Mouse (Mus musculus) heart, postnatal 14 days (tissue): ENCODE measurements around the gene Ufsp2. TPM values are rescaled to one million over a fixed set of nuclear protein-coding genes. Genes with fewer than 3 reads are reported as not detected.

Experiments used
- DNase-seq, 2 experiments: peaks; one replicate each; pipeline ENCODE4 v3.0.0; 2021 to 2022
- intact Hi-C: fragments of 180-260 bp; cut with DNase I; formaldehyde crosslinking; loops from one replicate; pipeline ENCODE4 v1.15.1; 2025
- total RNA-seq, 2 experiments: library from RNA; stranded (reverse); gene quantifications; 2 replicates each; pipeline ENCODE4 v1.2.3; 2021

The Ufsp2 gene
- total RNA-seq, 2 experiments from 2014 or later, result 32.7 to 33.5 TPM

DNA sequence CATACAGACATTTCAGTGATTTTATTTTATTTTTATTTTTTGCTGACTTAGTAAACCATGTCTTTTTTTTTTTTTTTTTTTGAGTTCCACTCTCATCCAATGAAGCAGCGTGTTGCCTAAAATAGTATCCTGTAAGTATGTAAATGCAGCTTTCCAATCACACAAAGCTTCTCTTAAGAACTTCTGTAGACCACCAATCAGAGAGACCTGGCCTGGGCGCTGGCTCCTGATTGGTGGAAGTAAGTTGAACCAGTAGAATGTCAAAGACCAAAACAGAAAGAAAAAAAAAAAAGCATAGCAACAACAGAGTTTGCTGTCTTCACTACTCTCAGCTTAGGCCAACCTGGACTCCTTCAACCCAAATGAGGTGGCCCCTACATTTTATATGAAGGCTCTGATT is 35.0 kb downstream of the Ufsp2 start:
- intact Hi-C loops, result no loop called here
- DNase-seq, result no peak

DNA sequence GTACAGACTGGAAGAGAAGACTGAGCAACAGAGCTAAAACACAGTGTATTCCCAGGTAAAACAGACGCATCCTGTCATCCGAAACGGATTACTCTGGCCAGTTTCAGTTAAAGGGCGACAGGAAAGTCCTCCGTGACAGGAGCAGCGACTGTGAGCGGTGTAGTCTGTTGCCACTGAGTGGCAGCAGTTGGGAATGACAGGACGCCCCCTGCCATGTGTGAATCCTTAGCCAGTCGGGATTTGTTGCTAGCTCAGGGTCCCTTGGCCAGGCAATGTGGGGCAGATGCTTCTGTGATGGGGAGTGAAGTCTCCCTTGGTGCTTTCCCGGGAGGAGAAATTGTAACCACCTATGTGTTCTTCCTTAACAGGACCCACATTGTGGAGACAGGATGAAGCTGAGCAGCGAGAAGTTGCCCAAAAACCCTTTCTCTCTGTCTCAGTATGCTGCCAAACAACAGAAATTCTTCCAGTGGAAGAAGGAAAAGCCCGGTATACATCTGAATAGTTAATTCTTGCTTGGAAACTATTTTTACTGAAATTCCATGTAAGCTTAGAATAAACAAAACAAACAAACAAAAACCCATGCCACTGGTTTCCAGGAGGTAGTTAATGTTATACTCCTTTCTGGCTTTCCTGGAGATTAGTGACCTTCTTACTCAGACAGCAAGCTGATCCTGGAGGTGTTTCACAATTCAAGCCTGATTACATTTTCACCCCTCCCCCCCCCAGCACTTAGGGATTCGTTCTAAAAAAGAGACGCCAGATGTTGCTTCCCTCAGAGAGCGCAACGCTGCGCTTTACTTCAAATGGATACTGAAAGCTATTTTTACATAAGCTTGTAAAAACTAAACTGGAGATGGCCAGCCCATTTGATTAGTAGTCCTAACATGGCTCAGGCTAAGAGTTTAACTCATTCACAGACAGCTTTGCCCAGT is 35.7 kb downstream of the Ufsp2 start:
- intact Hi-C loops, result no loop called here
- peak; percentile 40 to 45 for DNase-seq

DNA sequence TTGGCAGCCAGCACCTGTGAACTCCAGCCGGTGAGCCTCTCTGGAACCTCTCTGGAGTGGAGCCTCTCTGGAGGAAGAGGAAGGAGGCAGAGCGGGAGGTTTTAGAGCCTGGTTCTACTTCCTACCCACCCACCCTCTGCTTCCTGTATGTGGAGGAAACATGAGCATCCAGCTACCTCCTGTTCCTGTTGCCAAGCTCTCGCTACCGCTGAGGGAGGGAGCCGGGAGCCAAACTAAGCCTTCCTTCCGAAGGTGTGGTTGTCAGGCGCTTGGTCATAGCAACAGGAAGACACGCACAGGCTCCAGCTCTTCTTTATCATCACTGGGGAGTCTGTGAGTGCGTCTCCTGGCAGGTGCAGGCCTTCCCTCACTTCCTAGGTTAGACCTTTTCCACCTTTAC is 46.9 kb downstream of the Ufsp2 start:
- no peak for DNase-seq
- intact Hi-C loops, result no loop called here

DNA sequence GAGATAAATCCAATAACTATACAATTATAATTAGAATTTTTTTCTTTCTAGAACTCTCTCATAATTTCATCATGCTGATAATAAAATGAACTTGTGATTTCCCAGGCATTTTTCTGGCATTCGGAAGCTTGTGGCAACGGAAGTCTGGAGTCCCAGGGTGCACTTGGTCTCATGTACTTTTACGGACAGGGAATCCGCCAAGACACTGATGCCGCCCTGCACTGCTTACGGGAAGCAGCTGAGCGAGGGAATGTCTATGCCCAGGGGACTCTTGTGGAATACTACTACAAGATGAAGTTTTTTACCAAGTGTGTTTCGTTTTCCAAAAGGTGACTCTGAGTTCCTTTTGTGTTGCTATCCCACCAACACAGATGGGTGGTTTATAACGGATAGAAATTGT is 47.4 kb downstream of the Ufsp2 start:
- no peak for DNase-seq
- intact Hi-C loops, result no loop called here

DNA sequence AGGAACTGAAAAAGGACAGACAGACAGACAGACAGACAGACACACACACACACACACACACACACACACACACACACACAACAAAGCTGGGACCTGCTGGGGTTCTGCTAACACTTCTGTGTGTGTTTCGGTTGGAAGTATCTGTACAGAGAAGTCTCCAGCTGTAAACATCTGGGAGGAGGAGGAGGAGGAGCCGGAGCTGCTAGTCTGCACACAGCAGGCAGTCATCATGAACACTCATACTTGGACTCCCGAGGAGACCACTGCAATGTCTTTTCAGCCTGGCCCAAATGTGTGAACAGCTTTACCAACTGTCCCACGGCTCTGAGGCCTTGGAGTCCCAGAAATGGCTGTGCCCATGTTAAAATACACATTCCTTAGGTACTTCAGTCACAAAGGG is 49.1 kb downstream of the Ufsp2 start:
- peak in 1 of 2 experiments; percentile 29 for DNase-seq

DNA sequence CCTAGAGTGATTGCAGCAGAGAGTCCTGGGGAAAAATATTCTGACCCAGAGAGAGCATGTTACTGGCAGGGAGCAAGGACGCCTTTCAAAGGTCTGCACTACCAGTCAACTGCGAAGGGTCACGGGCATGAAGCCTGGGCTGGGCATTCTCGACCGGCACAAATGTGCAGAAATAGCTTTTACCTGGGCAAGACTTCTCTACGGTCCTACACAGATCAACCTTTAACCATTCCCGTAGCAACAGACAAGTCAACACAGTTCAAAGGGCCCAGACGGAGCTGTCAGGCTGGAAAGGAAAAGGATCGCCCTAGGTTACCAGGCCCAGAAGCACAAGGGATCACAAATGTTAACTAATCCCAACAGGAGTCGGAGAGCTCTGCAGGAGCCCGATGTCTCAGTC is 60.9 kb downstream of the Ufsp2 start:
- DNase-seq, result no peak
- intact Hi-C loops, result no loop called here

More for the DNA sequence above, 49.1 kb downstream of the Ufsp2 start:
- intact Hi-C loops, result no loop called here

DNA sequence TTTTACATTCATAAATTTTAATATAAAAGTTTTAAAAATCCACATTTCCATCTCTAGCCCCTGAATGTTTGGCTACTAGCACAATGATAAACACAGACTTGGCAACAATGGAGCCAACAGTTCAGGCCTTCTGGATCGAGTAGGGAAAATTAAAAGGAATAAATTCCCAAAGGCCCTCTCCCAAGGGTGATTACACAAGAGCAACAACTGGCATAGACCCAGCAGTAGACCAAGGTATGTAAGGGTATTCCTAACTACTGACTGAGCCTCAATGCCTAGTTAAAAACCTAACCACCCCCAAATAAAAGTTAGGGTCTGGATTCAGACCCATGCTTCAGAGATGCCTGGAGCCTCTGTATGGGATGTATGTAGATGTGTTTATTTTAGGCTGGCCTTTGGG is 64.3 kb downstream of the Ufsp2 start:
- DNase-seq, result no peak

DNA sequence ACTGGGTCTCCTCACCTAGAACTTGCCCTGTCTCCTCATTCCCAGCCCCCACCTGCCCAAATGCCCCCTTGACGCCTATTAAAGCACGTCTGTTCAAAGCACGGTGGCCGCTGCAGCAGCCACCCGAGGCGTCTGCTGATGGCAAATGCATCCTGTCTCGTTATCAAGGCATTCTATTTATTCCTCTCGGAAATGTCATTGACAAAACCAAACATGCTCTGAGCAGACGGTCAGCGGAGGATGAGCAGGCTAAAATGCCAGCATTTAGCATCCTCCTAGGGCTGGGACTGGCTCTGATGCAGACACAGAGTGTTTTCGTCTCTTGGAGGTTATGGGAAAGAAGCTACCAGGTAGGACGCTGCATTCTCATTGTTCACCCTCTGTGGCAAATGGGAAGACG is 64.9 kb downstream of the Ufsp2 start:
- intact Hi-C loops, result no loop called here
- no peak for DNase-seq

More for the DNA sequence above, 64.3 kb downstream of the Ufsp2 start:
- intact Hi-C loops, result no loop called here

Other genes starting within 250 kb of the Ufsp2 start
- gene Pdlim3, start 90.1 kb upstream of the Ufsp2 start, total RNA-seq, result 10 to 100 TPM; 29.7 to 40.0 TPM
- gene Ccdc110, start 40.9 kb upstream of the Ufsp2 start, total RNA-seq, result not detected
- 1 to 10 TPM in 1 of 2 experiments, under 1 TPM in 1; 0.83 to 1.0 TPM for gene 1700029J07Rik, start 276 bp upstream of the Ufsp2 start, total RNA-seq
- 1 to 10 TPM; 1.3 to 2.3 TPM for gene Lrp2bp, start 23.8 kb downstream of the Ufsp2 start, total RNA-seq
- gene Ankrd37, start 30.2 kb downstream of the Ufsp2 start, total RNA-seq, result 10 to 100 TPM in 1 of 2 experiments, 1 to 10 TPM in 1; 10.0 to 10.7 TPM
- 10 to 100 TPM; 11.4 to 13.0 TPM for gene Cfap97, start 176.2 kb downstream of the Ufsp2 start, total RNA-seq
- 10 to 100 TPM; 12.0 to 12.4 TPM for gene Snx25, start 176.6 kb downstream of the Ufsp2 start, total RNA-seq
- 1,000 to 10,000 TPM; 4,839 to 4,843 TPM for gene Slc25a4, start 235.8 kb downstream of the Ufsp2 start, total RNA-seq